Mouse (Mus musculus) C2C12 (cell line): ENCODE data around the gene Bcar3.

Experiments used
- CEBPB ChIP-seq: IDR thresholded peaks from one replicate; pipeline ENCODE4 v1.6.1; 2011; ENCODE audit warnings: low read depth, mild to moderate bottlenecking, control low read depth, moderate library complexity
- CTCF ChIP-seq: IDR thresholded peaks from one replicate; pipeline ENCODE4 v1.5.1; 2011; ENCODE audit not compliant: control insufficient read depth, insufficient read depth, insufficient read length
- FOSL1 ChIP-seq: IDR thresholded peaks from one replicate; pipeline ENCODE4 v1.8.0; 2011; ENCODE audit warnings: mild to moderate bottlenecking, low read length; ENCODE audit not compliant: poor library complexity, insufficient read depth, severe bottlenecking
- MAX ChIP-seq: IDR thresholded peaks from one replicate; pipeline ENCODE4 v1.6.1; 2011; ENCODE audit warnings: mild to moderate bottlenecking, control low read depth
- MYOD1 ChIP-seq: IDR thresholded peaks from one replicate; pipeline ENCODE4 v1.6.1; 2011; ENCODE audit warnings: low read depth; ENCODE audit not compliant: control insufficient read depth, insufficient read length
- USF1 ChIP-seq: IDR thresholded peaks from one replicate; pipeline ENCODE4 v1.6.1; 2011; ENCODE audit warnings: low read depth, mild to moderate bottlenecking, control low read depth, moderate library complexity

- TF ChIP-seq CTCF: no peak
- TF ChIP-seq MAX: no peak
- no peak for TF ChIP-seq USF1
- no peak for TF ChIP-seq MYOD1
- no peak for TF ChIP-seq CEBPB
- no peak for TF ChIP-seq FOSL1
Measured at GRCm38 (mm10) chr3:122312936-122313629, 19.1 kb downstream of the Bcar3 start.
